Comparison of ENCODE assay signal across 8 mouse cellular contexts in the genomic region with DNA sequence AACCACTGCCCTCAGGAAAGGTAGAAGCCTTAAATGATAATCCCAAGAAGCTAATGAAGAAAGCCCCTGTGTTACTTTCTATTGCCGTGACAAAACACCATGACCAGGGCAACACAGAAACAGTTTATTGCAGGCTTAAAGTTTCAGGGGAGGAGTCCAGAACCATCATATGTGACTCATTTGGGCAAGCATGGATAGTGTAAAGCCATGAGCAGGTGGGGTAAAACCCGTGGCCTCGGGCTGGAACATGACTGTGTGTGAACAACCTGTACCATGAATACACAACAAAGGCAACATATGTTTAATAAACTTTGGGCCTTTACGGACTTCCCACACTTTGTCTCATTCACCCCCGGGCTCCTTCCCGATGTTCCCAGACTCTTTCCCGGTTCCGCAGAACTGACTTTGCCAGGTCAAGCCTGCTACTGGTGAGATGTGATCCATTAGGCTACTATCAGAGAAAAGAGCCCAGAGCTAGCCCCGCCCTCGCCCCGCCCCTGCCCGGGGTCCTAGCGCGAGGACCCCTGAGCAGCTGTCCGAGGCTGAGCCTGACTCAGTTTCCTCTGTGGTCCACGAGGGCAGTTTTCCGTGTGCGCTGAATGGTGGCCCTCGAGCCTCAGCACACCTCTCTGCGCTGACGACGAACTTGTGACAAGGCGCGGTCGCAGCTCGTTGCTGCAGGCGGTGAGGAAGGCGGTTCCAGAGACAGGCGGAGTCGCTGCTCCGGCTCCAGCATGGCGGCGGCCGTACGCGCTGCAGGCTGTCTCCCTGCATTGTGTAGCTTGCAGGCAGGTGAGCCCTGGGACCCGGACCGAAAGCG. TPM values are rescaled to one million over a fixed set of nuclear protein-coding genes. Genes with fewer than 3 reads are reported as not detected.
DNase-seq lines count a peak whose midpoint lies in the region; ATAC-seq lines count a peak whose summit lies in the region.

Zfp661 (minus strand) TSS at position 401 of the 820 bp plus-strand sequence.
Mrps5 (plus strand) TSS at position 529 of the 820 bp plus-strand sequence.

- H3K27ac ChIP-seq in heart, embryonic 14.5 days (replicated peaks in 1 of 2; ENCODE audit: control insufficient read depth in 1 of 2, insufficient read depth in 1 of 2, low read depth in 2 of 2, low read length in 2 of 2): peak within 1 kb of the TSS; percentile 84 to 90
- H3K27ac ChIP-seq in liver, embryonic 13.5 days: peak within 1 kb of the TSS; percentile 71
- peak within 1 kb of the TSS; percentile 93 for H3K27ac ChIP-seq in stomach, embryonic 16.5 days (ENCODE audit: low read length)

- WGBS in heart, embryonic 14.5 days: 6% methylated on average over 39 of the region's 39 CpGs
- 5% methylated on average over 39 of the region's 39 CpGs for WGBS in liver, embryonic 13.5 days (ENCODE audit: insufficient replicate concordance)
- WGBS in stomach, embryonic 16.5 days: 4% methylated on average over 39 of the region's 39 CpGs

- H3K4me3 ChIP-seq in heart, embryonic 14.5 days (ENCODE audit: control insufficient read depth in 1 of 2, insufficient read depth in 1 of 2, low read depth in 1 of 2, low read length in 2 of 2): peak within 1 kb of the TSS; percentile 90 to 94
- H3K4me3 ChIP-seq in liver, embryonic 13.5 days (replicated peaks): peak within 1 kb of the TSS; percentile 90
- H3K4me3 ChIP-seq in stomach, embryonic 16.5 days (replicated peaks; ENCODE audit: low read length): peak within 1 kb of the TSS; percentile 98

- no peaks in the 10 kb centered on the region for H3K9me3 ChIP-seq in heart, embryonic 14.5 days (ENCODE audit: control insufficient read depth, low read length)
- no peaks in the 10 kb centered on the region for H3K9me3 ChIP-seq in liver, embryonic 13.5 days (replicated peaks)
- H3K9me3 ChIP-seq in stomach, embryonic 16.5 days (replicated peaks; ENCODE audit: control insufficient read depth, low read length): no peaks in the 10 kb centered on the region

- H3K4me1 ChIP-seq in heart, embryonic 14.5 days (ENCODE audit: control insufficient read depth in 2 of 2, insufficient read depth in 2 of 2, low read length in 2 of 2): peaks cover 5 to 17% of the 10 kb centered on the region in 2 experiments; a peak in 3 of 4 replicates
- peaks cover 49% of the 10 kb centered on the region for H3K4me1 ChIP-seq in liver, embryonic 13.5 days (replicated peaks)
- peaks cover 15% of the 10 kb centered on the region for H3K4me1 ChIP-seq in stomach, embryonic 16.5 days (ENCODE audit: control insufficient read depth, insufficient read depth, low read length)

- H3K9ac ChIP-seq in heart, embryonic 14.5 days (ENCODE audit: low read length): peak within 1 kb of the TSS; percentile 93
- peak within 1 kb of the TSS; percentile 84 for H3K9ac ChIP-seq in liver, embryonic 13.5 days
- peak within 1 kb of the TSS; percentile 95 for H3K9ac ChIP-seq in stomach, embryonic 16.5 days (ENCODE audit: low read length)

- peak; percentile 79 for DNase-seq in c-Kit-negative CD71-positive TER-119-positive erythroid progenitor cells, embryonic 14.5 days (ENCODE audit: low read depth, low spot score)
- DNase-seq in fibroblast of lung, adult 2 months (ENCODE audit: low read depth): peak; percentile 56
- DNase-seq in kidney, postnatal 14 days: peak; percentile 91
- DNase-seq in liver, embryonic 13.5 days: peak; percentile 78
- DNase-seq in neural tube, embryonic 10.5 days (ENCODE audit: extremely low spot score, low spot score): peak; percentile 92

- no peaks in the 10 kb centered on the region for H3K27me3 ChIP-seq in heart, embryonic 14.5 days (ENCODE audit: control insufficient read depth, insufficient read depth, low read length)
- H3K27me3 ChIP-seq in liver, embryonic 13.5 days: no peaks in the 10 kb centered on the region
- no peaks in the 10 kb centered on the region for H3K27me3 ChIP-seq in stomach, embryonic 16.5 days (ENCODE audit: control insufficient read depth, insufficient read depth, low read length)

- peak within 1 kb of the TSS; percentile 93 for H3K4me2 ChIP-seq in heart, embryonic 14.5 days (ENCODE audit: low read length)
- peak within 1 kb of the TSS; percentile 82 for H3K4me2 ChIP-seq in liver, embryonic 13.5 days
- H3K4me2 ChIP-seq in stomach, embryonic 16.5 days (ENCODE audit: low read depth, low read length): peak within 1 kb of the TSS; percentile 59

- peak; percentile 61 for ATAC-seq in CD4-positive, CD25-positive, alpha-beta regulatory T cell, adult 4 months
- peak; percentile 76 for ATAC-seq in heart, embryonic 14.5 days (ENCODE audit: insufficient number of reproducible peaks, insufficient read depth, low FRiP score, low read depth)
- peak; percentile 81 for ATAC-seq in liver, embryonic 13.5 days (ENCODE audit: low read depth)
- peak; percentile 84 for ATAC-seq in stomach, embryonic 16.5 days (ENCODE audit: insufficient read depth, low FRiP score)

- peaks cover 11% of the 10 kb centered on the region for H3K36me3 ChIP-seq in heart, embryonic 14.5 days (ENCODE audit: control insufficient read depth, insufficient read depth, low read length)
- H3K36me3 ChIP-seq in liver, embryonic 13.5 days: peaks cover 11% of the 10 kb centered on the region; the same call in 1 of the 2 replicates
- H3K36me3 ChIP-seq in stomach, embryonic 16.5 days (ENCODE audit: control insufficient read depth, insufficient read depth, low read length): no peaks in the 10 kb centered on the region; the same call in 1 of the 2 replicates

RNA-seq across cellular contexts. Expression of gene Zfp661, which starts in this region (rescaled TPM):
- 1 to 10 TPM; 3.0 to 3.7 TPM for polyA plus RNA-seq in CD4-positive, CD25-positive, alpha-beta regulatory T cell, adult 4 months (2017; shearing (Covaris generic))
- 1.8 and 2.4 TPM in 2 replicates for polyA plus RNA-seq in heart, embryonic 14.5 days (2014; fragmentation: Nextera tagmentation; extraction: Ambion mirVana)
- 1.2 and 1.6 TPM in 2 replicates for polyA plus RNA-seq in liver, embryonic 13.5 days (2015; fragmentation: Nextera tagmentation; extraction: Ambion mirVana)
- polyA plus RNA-seq in stomach, embryonic 16.5 days (2015; fragmentation: Nextera tagmentation; extraction: Ambion mirVana): 4.5 and 4.7 TPM in 2 replicates

RNA-seq across cellular contexts. Expression of gene Mrps5, which starts in this region (rescaled TPM):
- 100 to 1,000 TPM; 120 to 152 TPM for polyA plus RNA-seq in CD4-positive, CD25-positive, alpha-beta regulatory T cell, adult 4 months (2017; shearing (Covaris generic))
- 122 and 132 TPM in 2 replicates for polyA plus RNA-seq in heart, embryonic 14.5 days (2014; fragmentation: Nextera tagmentation; extraction: Ambion mirVana)
- 124 and 127 TPM in 2 replicates for polyA plus RNA-seq in liver, embryonic 13.5 days (2015; fragmentation: Nextera tagmentation; extraction: Ambion mirVana)
- 118 and 128 TPM in 2 replicates for polyA plus RNA-seq in stomach, embryonic 16.5 days (2015; fragmentation: Nextera tagmentation; extraction: Ambion mirVana)

Comparison
In these comparisons a context has a peak if more than half of its experiments do, and no peak if none do; other contexts are left out.
1. Peak in every context shown above with its lines: DNase-seq, ATAC-seq, H3K4me3 ChIP-seq and H3K27ac ChIP-seq.